Mouse (Mus musculus) cortical plate, adult 2 months (tissue): Measurements from ENCODE around the gene Tcstv3.
"Not testable (repeated sequence)": the region's sequence is repeated elsewhere in the genome, so short reads cannot be mapped to it uniquely, and the experiment has no call there.

ENCODE experiments used
- CTCF ChIP-seq: fragments of 200-500 bp; IDR thresholded peaks from 2 replicates; pipeline ENCODE4 v1.5.1; 2011; ENCODE audit warnings: mild to moderate bottlenecking, control low read depth, low read length; ENCODE audit not compliant: insufficient read depth; ENCODE audit errors: extremely low read depth
- POLR2A ChIP-seq: fragments of 200-500 bp; IDR thresholded peaks from 2 replicates; pipeline ENCODE4 v1.6.1; 2011; ENCODE audit warnings: mild to moderate bottlenecking, low read length, control low read depth; ENCODE audit not compliant: insufficient read depth; ENCODE audit errors: extremely low read depth

GRCm38 (mm10) chr13:120316578-120316977 lies at the start of gene Tcstv3:
- TF ChIP-seq CTCF, POLR2A: not testable (repeated sequence)
